Mouse (Mus musculus): Measurements from ENCODE around the gene Naaladl2. TPM values are rescaled to one million over a fixed set of nuclear protein-coding genes. Genes with fewer than 3 reads are reported as not detected.
A peak's percentile ranks its signal among the peaks of the same experiment; 100 is the strongest.
"Not testable (repeated sequence)": the region's sequence is repeated elsewhere in the genome, so short reads cannot be mapped to it uniquely, and the experiment has no call there.

Naaladl2 gene
- under 1 TPM; 0.20 to 0.29 TPM for total RNA-seq (2021)

GRCm38 (mm10) chr3:25143555-25144311 lies at the start of gene Naaladl2:
Naaladl2 (minus strand) TSS chr3:25144261.
- peak; percentile 16 for DNase-seq (ENCODE audit: low spot score)
- intact Hi-C loops (cut with DNase I) = no loop called here

- DNase-seq (ENCODE audit: low spot score) = no peak
- intact Hi-C loops (cut with DNase I) = no loop called here
Measured at GRCm38 (mm10) chr3:25151721-25152120, 7.7 kb upstream of the Naaladl2 start.

- intact Hi-C loops (cut with DNase I) = no loop called here
- no peak for DNase-seq (ENCODE audit: low spot score)
Measured at GRCm38 (mm10) chr3:25147271-25147670, 3.2 kb upstream of the Naaladl2 start.

GRCm38 (mm10) chr3:25144961-25145697 lies 1.1 kb upstream of the Naaladl2 start:
- intact Hi-C loops (cut with DNase I) = no loop called here
- no peak for DNase-seq (ENCODE audit: low spot score)

GRCm38 (mm10) chr3:25143111-25143510 lies 950 bp downstream of the Naaladl2 start:
- intact Hi-C loops (cut with DNase I) = no loop called here
- DNase-seq (ENCODE audit: low spot score) = no peak

GRCm38 (mm10) chr3:25131848-25132247 lies 12.2 kb downstream of the Naaladl2 start:
- DNase-seq (ENCODE audit: low spot score) = no peak
- intact Hi-C loops (cut with DNase I) = no loop called here

GRCm38 (mm10) chr3:25127864-25128263 lies 16.2 kb downstream of the Naaladl2 start:
- intact Hi-C loops (cut with DNase I) = no loop called here
- DNase-seq (ENCODE audit: low spot score) = no peak

GRCm38 (mm10) chr3:25124919-25125846 lies 18.9 kb downstream of the Naaladl2 start:
- intact Hi-C loops (cut with DNase I) = no loop called here
- no peak for DNase-seq (ENCODE audit: low spot score)

- no peak for DNase-seq (ENCODE audit: low spot score)
Measured at GRCm38 (mm10) chr3:25113107-25113506, 31.0 kb downstream of the Naaladl2 start.

GRCm38 (mm10) chr3:25108997-25109396 lies 35.1 kb downstream of the Naaladl2 start:
- intact Hi-C loops (cut with DNase I) = no loop called here
- no peak for DNase-seq (ENCODE audit: low spot score)

More at GRCm38 (mm10) chr3:25113107-25113506, 31.0 kb downstream of the Naaladl2 start:
- intact Hi-C loops (cut with DNase I) = no loop called here

GRCm38 (mm10) chr3:25092986-25093385 lies 51.1 kb downstream of the Naaladl2 start:
- no peak for DNase-seq (ENCODE audit: low spot score)
- intact Hi-C loops (cut with DNase I) = no loop called here

GRCm38 (mm10) chr3:25075785-25076184 lies 68.3 kb downstream of the Naaladl2 start:
- intact Hi-C loops (cut with DNase I) = no loop called here
- no peak for DNase-seq (ENCODE audit: low spot score)

GRCm38 (mm10) chr3:25074266-25074665 lies 69.8 kb downstream of the Naaladl2 start:
- intact Hi-C loops (cut with DNase I) = no loop called here
- no peak for DNase-seq (ENCODE audit: low spot score)

- intact Hi-C loops (cut with DNase I) = no loop called here
- DNase-seq (ENCODE audit: low spot score) = no peak
Measured at GRCm38 (mm10) chr3:25073821-25074220, 70.2 kb downstream of the Naaladl2 start.

GRCm38 (mm10) chr3:25063217-25063616 lies 80.8 kb downstream of the Naaladl2 start:
- DNase-seq (ENCODE audit: low spot score) = no peak
- intact Hi-C loops (cut with DNase I) = no loop called here

- DNase-seq (ENCODE audit: low spot score) = no peak
- intact Hi-C loops (cut with DNase I) = no loop called here
Measured at GRCm38 (mm10) chr3:25052975-25053374, 91.1 kb downstream of the Naaladl2 start.

GRCm38 (mm10) chr3:25019972-25020371 lies 124.1 kb downstream of the Naaladl2 start:
- intact Hi-C loops (cut with DNase I) = no loop called here
- no peak for DNase-seq (ENCODE audit: low spot score)

- intact Hi-C loops (cut with DNase I) = no loop called here
- no peak for DNase-seq (ENCODE audit: low spot score)
Measured at GRCm38 (mm10) chr3:25010751-25011150, 133.3 kb downstream of the Naaladl2 start.

- DNase-seq (ENCODE audit: low spot score); intact Hi-C loops (cut with DNase I): not testable (repeated sequence)
Measured at GRCm38 (mm10) chr3:25006802-25007201, 137.3 kb downstream of the Naaladl2 start.

- no peak for DNase-seq (ENCODE audit: low spot score)
- intact Hi-C loops (cut with DNase I) = no loop called here
Measured at GRCm38 (mm10) chr3:24992577-24992976, 151.5 kb downstream of the Naaladl2 start.
